Mouse (Mus musculus) T-cell, adult 2 months (primary cell): ENCODE data around the gene Stat5b.
A peak's percentile ranks its signal among the peaks of the same experiment; 100 is the strongest.
"Not testable (repeated sequence)": the region's sequence is repeated elsewhere in the genome, so short reads cannot be mapped to it uniquely, and the experiment has no call there.

ENCODE experiments used
- DNase-seq: peaks from one replicate; pipeline ENCODE4 v3.0.0; 2022; ENCODE audit warnings: low spot score

Stat5b gene

DNA sequence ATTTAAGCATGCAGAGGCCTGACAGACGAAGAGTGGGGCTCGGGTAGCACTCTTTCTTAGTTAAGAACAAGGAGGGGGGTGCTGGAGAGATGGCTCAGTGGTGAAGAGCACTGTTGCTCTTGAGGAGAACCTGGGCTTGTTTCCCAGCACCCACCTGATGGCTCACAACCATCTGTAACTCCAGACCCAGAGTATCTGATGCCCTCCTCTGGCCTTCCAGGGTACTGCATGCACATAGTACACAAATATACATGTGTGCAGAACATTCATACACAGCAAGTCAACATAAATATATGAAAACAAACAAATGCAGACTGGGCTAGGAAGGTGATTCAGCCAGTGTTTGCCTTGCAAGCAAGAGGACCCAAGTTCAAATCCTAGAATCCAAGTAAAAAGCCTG, 39.4 kb downstream of the Stat5b start:
- DNase-seq = no peak

DNA sequence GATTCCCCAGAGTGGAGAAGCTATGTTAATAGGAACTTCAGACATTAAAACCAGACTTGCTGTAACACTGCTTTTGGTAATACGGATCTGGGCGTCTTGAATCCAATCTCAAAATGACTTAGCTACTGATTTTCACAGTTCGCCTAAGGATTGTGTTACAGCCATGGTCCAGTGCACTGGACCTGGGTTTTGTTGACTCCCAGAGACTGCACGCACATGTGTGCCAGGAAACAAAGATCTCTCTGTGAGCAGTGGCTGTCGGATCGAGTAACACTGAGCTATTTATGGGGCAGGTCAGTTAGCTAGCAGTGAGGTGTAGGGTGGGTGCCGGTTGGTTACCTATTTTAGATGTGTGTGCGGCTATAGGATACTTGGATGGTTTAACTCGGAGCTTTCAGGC, 40.0 kb downstream of the Stat5b start:
- DNase-seq = no peak

DNA sequence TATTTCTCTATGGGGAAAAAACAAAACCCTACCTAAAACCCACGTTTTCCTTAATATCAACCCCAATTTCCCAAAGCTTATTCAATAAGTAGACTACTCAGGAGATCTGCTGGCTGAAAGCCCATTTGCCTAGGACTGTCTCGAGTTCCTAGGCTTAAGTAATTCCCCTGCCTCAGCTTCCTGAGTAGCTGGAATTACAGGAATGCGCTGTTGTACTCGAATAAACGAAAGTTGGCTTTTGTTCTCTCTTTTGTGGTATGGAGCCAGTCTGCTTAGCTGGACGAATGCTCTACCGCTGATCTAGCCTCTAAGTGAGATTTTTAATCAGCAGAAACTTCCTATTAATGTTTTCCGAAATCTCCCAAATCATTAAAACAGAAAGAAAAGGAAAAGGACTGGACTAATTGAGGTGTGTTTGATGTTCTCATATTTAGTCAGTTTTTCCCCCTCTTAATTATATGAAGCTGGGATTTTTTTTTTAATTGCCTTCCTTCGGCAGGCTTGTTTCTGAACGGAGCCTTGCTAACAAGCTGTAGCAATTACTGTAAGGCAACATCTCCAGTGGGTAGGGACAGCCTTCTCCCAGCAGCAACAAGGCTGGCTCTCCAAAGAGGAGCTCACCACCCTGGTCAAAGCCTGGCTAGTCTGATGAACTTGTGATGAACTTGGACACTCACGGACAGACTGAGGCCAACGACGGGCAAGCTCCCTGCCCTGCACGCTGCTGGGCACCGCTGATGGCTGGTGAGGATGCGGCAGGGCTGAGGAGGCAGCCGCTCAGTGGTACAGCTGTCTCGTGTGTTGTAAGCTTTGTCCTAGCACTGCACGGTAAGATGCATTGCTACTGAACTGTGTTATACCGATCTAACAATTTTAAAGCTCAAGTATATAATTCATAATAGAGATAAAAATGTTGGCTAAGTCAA, 43.9 kb downstream of the Stat5b start:
- no peak for DNase-seq

DNA sequence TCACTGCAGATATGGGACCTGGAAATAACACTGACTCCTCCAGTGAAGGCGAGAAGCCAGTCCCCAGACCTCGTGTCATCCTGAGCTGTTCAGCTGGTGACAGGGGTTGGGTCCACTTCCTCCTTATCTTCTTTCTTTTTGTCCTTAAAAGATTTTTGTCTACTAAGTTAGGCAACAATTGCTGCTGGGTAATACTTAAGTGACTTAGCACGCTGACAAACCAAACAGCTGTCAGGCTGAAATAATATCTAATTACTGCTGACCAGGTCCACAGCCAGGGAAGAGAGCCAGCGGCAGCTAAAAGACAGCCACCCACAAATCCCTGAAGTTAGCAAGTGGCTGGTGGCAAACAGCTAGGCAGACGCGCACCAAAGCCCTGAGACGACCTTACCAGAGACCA, 45.0 kb downstream of the Stat5b start:
- no peak for DNase-seq

DNA sequence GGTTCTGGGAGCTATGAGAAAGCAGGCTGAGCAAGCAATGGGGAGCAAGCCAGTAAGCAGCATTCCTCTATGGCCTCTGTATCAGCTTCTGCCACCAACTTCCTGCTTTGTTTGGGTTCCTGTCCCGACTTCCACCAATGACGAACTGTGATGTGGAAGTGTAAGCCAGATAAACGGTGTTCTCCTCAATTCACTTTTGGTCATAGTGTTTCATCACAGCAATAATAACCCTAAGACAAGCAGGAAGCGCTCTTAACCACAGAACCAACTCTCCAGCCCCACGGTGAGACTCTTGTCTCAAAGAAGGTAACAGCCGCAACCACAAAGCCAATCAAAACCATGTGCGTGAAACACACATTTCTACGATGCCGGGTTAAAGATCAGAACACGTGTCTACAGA, 46.1 kb downstream of the Stat5b start:
- peak; percentile 85 for DNase-seq

DNA sequence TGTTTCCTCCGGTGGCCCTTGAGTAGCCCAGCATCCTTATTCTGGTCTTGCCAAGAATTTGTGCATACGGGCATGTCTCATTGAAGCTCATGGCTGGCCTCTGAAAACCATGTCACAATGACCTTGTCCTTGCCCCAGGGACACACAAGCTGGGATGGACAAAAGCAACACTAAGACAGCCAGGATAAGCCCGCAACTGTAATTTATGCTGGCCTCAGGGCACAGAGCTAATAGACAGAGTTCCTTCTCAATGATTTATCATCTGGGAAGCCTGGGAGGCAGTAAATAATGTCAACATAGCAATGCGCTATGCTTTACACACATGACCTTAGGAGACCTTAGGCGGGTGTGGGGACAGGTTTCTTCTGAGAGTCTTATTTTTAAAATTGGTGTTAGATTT, 51.1 kb downstream of the Stat5b start:
- DNase-seq = no peak

DNA sequence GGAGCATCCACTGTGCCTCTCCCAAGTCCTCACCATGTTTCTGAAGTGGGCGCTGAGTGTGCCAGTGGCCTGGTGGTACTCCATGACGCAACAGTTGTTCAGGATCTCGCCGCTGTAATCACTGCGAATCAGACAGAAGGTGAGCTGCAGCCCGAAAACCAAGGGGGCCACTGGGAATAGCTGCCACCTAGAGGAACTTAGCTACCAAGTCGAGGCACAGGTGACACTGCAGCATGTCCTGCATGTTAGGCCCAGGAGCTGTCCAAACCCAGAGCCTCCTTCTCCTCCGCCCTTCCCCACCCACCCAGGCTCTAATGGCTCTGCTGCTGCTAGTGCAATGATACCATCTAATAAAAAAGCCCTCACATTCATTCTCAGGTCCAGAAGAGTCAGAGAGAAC, 53.9 kb downstream of the Stat5b start:
- DNase-seq = no peak

DNA sequence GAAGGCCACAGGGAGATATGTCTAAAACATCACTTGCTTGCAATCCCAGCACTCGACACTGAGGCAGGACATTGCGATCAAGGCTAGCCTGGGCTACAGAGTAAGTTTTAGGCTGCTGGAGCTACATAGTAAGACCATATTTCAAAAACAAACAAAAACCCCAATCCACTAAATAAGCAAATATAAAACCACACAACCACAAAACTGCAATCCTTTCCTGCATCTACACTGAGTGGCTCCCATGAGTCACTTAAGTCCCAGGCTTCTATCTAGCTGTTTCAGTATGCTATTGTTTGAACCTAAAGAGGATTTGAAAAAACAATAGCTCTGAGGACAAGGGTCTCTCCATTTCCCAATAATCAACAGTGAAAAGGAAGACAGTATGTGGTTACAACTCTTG, 55.1 kb downstream of the Stat5b start:
- no peak for DNase-seq

DNA sequence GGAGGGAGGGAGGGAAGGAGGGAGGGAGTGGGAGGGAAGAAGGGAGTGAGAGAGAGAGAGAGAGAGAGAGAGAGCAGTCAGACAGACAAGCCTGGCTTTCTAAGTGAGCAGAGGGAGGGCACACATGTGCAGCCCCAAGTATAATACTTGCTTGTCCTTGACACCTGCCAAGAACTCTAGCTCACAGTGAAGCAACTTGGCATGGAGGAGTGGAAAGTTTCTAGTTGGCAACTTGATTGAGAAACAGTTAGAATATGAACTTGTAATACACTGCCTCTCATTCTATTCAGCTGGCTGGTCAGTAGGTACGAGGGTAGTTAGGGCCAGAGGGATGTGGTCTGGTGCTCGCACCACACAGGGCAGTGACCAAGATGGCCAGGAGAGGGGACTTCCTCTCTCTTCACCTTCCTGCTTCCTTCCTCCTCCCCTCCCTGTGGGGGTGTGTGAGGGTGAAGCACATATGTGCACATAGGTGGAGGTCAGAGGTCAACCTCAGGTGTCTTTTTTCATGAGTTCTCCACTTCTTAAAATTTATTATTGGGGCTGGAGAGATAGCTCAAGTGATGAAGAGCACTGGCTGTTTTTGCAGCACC, 59.0 kb downstream of the Stat5b start:
- no peak for DNase-seq

DNA sequence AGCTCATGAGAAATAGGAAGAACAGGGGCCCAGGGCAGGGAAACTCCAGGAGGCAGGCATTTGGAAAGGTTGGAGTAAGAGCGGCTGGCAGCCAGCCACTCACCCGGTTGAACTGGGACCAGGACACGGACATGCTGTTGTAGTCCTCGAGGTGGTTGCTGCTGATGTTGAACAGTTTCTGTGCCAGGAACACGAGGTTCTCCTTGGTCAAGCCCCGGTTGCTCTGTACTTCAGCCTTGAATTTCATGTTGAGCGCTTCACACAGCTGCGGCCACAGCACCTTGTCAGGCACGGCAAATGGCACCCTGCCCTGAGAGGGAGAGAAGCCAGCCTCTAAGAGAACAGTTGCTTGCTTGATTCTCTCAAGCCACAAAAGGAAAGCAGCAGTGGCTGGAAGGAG, 59.9 kb downstream of the Stat5b start:
- not testable (repeated sequence) for DNase-seq

DNA sequence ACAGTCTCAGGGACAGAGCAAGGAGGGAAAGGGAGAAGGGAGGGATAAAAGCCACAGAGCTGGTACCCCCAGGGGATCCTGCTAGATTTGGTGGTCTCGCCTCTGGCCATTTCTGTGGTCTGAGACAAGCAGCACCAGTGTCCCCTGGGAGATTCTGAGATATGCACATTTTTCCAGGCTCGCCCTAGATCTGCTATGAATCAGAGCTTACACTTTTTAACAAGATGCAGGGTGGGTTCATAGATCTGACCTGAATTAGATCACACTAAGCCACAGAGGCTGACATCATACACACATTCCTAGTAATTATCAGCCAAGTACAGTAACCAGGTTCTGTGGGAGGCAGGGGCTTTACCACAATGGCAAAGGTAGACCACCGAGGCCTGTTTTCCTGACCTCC, 60.8 kb downstream of the Stat5b start:
- no peak for DNase-seq

DNA sequence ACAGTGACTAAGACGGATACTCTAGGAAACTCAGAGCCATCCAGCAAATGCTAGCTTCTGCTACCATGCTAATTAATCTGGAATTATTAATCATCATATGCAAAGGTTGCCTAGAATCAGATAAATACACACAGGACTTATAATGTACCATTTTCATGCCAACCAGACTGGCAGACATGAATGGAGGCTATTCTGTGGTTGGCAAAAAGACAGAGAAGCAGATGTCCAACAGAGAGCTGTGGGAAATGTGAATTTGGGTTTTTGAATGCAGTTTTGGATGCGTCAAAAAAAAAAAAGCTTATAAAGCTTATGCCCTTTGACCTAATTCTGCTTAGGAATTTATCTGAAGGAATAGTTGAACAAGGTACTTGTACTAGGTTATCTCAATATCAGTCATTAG, 64.8 kb downstream of the Stat5b start:
- DNase-seq = no peak

DNA sequence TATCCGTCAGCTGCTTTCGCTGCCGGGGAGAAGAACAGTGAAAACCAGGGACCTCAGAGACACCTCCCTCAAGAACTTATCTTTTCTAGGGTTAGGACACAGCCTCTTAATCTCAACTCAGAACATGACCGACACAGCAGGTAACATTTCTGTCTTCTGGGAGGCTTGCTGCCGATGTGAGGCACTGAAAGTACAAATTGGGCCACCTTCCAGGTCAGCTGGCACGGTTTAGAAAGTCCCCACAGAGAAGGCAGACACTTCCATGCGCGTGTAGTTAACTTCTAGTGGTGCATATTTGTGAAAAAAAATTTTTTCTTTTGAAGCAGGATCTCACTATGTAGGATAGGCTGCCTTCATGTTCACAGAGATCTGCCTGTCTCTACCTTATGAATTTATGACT, 66.2 kb downstream of the Stat5b start:
- DNase-seq = no peak

DNA sequence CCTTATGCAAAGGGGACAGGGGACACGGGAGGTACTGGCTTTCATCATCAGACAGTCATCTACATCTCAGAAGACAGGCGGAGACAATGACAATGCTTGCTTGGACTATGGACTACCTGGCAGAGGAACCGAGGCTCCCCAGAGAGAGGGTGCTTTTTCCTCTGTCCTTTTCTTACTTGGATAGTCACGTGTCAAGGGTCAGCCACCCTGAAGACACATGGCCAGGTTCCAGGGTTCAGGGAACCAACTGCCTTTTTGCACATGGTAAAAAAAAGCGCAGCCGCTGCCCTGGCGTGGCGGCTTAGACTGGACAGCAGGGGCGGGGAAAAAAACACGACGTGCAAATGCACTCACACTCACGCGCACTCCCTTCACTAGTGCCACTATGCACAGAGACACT, 68.0 kb downstream of the Stat5b start:
- DNase-seq = no peak

DNA sequence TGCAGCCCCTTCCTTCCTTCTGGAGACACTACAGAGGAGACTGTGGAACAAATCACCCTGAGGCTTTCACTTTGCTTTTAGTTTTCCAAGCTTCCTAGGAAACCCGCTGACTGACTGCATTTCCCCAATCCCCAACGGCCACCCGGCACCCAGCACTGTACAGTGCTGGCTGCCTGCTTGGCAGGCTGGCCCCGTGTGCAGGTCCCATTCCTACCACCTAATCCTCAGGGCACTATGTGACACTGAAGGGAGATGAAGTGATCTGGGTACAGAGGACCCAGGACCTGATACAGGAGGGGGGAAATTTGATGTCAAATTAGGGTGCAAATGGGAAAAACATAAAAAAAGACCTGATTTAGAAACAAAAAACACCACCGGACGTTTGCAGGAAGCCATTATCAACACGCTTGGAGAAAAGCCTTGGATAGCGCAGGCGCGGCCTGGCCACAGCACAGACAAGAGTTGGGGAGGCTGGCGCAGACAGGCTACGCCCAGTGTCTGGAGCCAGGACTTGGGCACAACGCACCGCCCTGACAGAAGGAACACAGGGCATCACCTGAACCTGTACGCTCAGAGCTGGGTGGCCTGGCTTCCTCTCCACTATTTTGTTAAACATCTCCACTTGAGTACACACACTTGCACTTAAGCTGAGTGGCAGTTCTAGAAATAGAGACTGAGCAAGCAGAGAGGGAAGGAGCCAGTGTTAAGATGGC, 68.6 kb downstream of the Stat5b start:
- DNase-seq = no peak

DNA sequence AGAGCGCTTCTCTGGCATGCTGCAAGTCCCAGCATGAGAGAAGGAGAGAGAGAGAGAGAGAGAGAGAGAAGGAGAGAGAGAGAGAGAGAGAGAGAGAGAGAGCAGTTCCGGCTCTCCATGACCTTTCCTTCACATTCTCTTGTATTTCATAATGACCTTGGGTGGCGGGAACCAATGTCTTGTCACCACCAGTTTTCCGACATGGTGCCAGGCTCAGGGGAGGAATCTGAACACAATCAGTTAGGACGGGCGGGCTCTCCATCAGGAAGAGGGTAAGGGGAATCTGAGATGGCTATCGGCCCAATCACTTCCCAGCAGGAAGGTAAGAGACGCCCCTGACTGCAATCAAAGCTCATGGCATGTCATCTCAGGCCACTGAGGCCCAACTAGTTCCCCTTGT, 70.3 kb downstream of the Stat5b start:
- DNase-seq = no peak

DNA sequence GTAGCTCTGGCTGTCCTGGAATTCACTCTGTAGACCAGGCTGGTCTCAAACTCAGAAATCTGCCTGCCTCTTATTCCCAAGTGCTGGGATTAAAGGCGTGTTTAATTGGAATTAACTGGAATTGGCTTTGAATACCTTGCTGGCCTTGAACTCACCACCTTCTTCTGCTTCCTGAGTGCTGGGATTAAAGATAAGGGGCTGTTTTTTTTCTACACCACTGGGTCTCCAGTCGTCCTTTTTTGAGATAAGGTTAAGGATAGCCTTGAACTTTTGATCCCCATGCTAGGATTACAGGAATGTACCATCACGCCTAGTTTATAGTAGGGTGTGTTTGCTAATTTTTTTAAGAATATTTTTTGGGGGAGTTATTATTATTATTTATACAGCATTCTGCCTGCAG, 72.5 kb downstream of the Stat5b start:
- DNase-seq = no peak

DNA sequence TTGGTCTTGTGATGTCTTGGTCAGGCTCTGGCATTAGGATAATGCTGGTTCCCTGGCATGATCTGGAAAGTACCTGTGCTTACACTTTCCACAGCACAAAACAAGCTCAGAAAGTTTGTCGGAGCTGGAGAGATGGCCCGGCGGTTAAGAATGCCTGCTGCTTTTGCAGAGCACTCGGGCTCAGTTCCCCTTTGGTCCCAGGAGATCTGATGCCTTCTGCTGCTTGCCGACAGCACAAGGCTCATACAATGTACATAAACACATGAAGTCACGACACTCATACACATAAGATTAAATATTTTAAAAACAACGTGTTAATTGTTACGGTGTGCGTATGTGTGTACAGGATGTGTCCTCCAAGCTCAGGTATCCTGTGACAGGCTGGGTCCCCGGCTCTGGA, 74.6 kb downstream of the Stat5b start:
- DNase-seq = no peak

DNA sequence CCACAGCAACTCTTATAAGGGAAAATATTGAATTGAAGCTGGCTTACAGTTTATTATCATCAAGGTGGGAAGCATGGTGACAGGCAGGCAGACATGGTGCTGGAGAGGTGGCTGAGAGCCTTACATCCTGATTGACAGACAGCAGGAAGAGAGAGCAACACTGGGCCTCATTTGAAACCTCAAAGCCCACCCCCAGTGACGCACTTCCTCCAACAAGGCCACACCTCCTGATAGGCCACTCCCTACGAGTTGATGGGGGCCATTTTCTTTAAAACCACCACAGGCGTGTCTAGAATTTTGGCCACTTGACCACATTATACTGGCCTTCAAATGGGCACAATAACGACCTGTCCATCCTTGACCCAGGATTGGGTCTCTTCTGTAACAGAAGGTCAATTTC, 76.3 kb downstream of the Stat5b start:
- no peak for DNase-seq

DNA sequence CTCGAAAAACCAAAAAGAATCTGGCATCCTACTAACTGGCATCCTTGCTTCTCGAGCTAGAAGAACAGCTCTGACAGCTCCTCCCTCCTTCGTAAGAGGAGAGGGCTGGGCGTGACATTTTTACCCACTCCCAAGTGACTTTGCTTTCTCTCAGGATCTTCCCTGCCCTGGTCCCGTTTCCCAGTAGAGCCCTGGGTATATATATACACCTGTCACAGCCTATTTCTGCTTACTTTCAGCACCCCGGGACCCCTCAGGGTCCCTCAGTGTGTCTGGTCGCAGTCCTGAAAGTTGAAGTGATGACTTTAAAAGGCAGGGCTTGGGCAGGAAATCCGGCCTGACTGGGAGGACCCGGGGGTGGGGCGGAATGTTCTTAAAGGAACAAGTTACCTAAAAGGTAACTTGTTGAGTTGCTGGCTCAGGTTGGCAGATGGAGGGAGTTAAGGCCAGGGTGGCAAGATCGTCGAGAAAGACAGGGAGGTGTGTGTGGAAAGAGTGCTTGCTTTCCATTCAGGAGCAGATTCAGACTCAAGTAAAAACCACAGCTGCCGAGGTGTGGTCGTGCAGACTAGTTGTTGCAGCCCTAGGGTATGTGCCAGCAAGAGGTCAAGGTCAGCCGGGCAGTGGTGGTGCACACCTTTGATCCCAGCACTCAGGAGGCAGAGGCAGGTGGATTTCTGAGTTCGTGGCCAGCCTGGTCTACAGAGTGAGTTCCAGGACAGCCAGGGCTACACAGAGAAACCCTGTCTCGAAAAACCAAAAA, 79.7 kb downstream of the Stat5b start, which contains the start of gene Ghdc:
Gene Ghdc, minus strand, starts transcription at position 312 of the 763 bp plus-strand sequence.
- DNase-seq = peak; percentile 80

DNA sequence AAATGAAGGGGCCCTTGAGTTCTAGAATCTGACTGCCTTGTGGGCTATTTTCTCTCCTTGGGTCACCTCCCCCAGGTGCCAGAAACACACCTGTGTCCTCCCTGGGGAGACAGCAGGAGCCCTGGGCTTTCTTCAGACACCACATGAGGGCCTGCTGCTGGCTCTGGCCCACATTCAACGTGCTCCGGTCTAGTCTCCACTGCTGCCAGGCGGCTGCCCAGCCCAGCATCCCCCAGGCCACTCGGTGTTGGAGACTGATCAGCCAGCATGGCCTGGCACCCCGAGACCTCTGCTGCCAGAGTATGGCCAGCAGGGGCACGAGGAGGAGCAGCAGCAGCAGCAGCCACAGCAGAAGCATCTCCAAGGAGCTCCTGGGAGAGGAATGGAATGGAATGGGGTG, 80.5 kb downstream of the Stat5b start:
- DNase-seq = no peak

DNA sequence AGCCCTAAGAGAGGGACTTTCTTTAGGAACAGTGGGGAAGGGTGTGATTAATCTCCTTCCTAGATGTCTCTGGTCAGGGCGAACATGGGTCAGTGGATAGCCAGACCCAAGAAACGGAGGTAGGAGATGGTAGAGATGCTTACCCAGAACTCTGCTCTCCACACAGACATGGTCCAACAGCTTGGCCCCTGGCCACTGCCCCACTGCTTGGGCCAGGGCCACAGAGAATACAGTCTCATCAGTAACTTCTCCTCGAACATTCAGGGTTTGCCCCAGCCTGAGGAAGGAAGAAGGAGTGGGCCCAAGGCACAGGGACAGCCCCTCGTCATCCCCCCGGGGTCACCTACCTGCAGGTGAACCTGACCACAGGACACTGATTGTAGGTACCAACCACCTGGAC, 82.7 kb downstream of the Stat5b start:
- no peak for DNase-seq
